Mouse (Mus musculus) adrenal gland, adult (tissue): ENCODE measurements at regions not wholly inside any gene's neighbourhood (a gene's known extent, or its start where the extent isn't known, plus 50 kb on each side); places are given as distances from the start of the nearest gene placed in this dataset.

Experiments
- DNase-seq, 2 experiments: peaks; one replicate each; pipeline ENCODE4 v3.0.0; 2022 to 2023; ENCODE audit warnings: low spot score in 1 of 2; ENCODE audit not compliant: inconsistent age in 2 of 2

DNA sequence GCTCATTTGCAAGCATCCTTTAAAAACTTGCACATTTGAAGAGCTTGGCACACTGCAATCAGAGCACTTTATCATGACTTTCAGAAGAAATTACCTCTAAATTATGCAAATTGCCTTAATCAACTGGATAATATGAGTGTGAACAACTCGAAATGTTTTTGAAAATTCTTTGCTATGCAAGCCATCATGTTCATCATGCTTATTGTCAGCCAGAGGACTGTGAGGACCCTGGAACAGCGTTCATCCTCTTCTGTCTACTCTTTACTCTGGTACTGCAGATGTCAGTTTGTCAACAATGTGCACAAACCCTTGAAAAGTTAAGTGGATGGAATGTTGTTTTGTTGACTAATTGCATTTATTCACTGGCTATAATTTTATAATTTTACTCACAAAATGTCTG lies 1899.9 kb upstream of the Slc39a10 start:
- DNase-seq, result no peak

DNA sequence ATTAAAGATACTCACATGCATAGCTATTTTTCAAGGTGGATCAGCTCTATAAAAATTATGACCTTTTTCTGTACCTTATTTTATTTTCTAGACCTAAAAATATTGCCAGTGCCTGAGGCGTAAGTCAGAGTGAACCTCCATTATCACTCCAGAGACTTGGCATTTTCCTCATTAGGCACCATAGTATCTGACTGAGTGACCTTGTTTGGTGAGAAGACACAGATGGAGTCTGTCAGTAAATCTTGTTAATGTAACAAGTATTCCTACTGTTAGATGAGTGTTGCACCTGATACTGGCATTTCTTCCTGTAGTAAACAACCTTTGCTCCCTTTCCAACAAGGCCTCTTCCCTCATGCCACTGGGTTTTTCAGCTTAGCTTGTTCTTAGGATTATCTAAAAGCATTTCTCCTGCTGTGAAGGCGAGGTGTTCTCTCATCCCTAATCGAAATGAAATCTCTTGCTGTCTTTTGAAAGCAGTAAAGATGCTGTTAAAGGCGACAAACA lies 1860.7 kb upstream of the Slc39a10 start:
- no peak for DNase-seq

DNA sequence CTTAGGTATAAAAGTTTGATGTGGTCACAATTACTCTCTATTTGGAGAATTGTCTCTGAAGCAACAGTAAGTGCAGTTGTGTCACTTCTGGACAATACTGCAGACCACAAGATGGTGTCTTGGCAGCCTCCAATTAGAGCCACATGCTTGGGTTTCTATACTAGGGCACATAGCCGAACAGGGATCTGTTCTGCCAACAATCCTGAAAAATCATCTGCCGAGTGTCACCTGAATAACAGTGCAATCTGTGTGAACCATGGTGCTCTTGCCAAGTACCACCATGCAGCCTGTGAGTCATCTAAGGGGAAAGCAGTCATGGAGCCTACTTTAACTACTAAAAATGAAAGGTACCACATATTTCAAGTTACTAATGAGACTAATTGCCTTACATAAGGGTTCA lies 1840.9 kb upstream of the Slc39a10 start:
- DNase-seq, result no peak

DNA sequence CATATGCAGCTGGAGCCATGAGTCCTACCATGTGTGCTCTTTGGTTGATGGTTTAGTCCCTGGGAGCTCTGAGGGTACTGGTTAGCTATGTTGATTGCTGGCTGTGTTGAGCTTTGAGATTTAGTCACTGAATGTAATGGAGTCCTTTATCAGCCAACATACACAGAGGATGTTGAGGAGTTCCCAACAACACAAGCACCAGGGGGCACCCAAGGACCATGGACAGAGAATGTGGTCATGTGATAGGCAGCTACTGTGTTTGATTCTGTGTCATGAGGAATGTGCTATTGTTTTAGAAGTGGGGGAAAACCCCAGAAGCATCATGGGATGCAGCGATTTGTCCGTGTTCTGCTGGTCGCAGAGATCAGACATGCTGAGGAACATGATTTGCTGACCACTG lies 1816.0 kb upstream of the Slc39a10 start:
- peak in 1 of 2 experiments; percentile 28 for DNase-seq
